Mouse (Mus musculus): ENCODE measurements at regions not wholly inside any gene's neighbourhood (a gene's known extent, or its start where the extent isn't known, plus 50 kb on each side); places are given as distances from the start of the nearest gene placed in this dataset.
A peak's percentile ranks its signal among the peaks of the same experiment; 100 is the strongest.

DNA sequence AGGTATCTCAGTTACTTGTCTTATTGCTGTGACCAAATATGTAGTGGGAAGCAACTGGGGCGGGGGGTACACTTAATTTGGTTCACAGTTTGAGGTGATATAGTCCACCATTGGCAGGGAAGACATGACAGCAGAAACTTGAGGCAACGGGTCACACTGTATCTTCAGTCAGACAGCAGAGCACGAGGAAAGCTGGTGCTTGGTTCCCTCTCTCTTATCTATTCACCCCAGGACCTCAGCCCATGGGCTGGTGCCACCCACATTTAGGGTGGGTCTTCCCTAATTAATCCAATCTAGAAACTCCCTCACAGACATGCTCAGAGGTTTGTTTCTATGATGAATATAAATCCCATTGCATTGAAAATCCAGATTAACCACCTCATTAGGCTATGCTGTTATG, 56.5 kb downstream of the Otud1 start:
- DNase-seq (ENCODE audit: low spot score in 2 of 2) = no peak

DNA sequence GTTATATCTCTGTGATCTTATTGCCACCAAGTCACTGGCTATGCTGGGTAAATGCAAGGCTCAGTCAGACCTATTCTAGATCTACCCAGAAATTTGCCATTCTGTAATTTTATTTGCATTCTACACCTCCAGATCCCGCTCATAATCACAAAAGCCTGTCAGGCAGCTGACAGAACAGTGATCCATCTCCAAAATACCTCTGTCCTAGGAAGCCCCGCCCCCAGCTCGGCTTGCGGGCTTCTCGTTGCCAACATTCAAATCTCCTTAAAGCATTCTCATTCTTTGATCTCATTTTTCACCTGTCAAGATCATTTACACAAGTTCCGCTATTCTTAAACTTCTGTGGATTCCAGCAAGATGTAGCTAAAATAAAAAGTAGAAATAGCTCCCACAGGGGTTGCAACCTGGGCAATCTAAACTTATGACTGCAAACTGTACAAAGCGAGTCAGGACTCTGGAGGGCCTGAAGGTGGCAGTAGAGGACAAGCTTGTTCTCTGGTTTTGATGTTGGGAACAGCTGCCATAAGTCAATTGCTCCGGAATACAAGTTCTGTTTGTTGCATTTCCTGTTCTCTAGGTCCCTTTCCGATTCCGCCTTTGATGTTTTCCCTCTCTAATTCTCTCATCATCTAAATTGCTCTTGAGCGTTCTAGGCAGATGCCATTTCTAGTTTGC, 58.1 kb downstream of the Otud1 start:
- DNase-seq (ENCODE audit: low spot score in 2 of 2) = peak; percentile 16 to 47

DNA sequence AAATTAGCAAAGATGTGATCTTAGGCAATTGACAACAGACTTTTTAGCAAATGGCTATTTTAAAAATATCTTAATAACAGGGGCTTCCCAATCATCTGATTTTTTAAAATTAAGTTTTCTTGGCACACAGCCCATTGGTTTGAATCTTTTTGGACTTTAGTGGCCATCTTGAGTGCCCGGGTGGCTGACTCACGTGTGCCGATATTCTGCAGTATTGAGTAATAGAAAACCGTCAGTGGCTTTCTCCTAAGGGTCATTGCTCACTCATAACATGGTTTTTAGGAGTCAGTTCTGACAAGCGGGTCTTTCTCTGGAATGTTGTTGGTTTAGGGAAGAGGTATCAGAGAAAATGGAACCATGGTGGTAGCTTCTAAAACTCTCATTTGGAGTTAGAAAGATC, 58.8 kb downstream of the Otud1 start:
- no peak for DNase-seq (ENCODE audit: low spot score in 2 of 2)

DNA sequence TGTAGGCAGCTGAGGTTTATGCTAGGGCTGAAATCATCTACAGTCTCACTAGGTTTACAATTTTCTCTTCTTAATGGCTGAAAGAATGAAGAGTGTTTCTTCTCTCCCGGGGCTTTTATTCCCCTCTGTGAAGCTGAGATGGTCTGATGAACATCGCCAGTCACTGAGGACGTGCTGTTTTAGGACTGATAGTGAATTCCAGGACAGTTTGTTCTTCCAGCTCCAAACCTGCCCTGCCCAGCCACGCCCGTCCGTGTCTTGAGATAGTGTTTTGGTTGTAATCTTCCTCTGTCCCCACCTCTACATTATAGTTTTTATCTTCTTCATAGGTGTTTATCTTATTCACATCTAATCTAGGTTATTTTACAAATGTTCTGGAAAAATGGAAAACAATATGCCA, 68.5 kb downstream of the Otud1 start:
- no peak for DNase-seq (ENCODE audit: low spot score in 2 of 2)

DNA sequence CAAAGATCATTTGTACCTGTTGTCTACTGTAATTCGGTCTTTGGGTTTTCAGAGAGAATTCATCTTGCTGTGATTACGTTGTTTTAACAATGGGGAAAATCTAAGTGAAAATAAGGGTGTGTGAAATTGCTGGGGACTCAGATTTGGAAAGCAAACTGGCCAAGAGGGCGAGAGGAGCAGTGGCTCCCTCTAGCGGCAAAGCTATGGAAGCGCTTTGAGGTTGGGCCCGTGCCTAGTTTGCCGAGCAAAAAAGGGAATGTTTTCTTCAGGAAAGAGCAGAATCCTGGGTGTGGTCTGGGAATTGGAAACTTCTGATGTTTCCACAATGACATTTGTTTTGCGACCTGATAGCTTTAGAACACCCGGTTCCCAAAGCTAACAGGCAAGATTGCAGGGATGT, 69.4 kb downstream of the Otud1 start:
- DNase-seq (ENCODE audit: low spot score in 2 of 2) = peak; percentile 11 to 28

DNA sequence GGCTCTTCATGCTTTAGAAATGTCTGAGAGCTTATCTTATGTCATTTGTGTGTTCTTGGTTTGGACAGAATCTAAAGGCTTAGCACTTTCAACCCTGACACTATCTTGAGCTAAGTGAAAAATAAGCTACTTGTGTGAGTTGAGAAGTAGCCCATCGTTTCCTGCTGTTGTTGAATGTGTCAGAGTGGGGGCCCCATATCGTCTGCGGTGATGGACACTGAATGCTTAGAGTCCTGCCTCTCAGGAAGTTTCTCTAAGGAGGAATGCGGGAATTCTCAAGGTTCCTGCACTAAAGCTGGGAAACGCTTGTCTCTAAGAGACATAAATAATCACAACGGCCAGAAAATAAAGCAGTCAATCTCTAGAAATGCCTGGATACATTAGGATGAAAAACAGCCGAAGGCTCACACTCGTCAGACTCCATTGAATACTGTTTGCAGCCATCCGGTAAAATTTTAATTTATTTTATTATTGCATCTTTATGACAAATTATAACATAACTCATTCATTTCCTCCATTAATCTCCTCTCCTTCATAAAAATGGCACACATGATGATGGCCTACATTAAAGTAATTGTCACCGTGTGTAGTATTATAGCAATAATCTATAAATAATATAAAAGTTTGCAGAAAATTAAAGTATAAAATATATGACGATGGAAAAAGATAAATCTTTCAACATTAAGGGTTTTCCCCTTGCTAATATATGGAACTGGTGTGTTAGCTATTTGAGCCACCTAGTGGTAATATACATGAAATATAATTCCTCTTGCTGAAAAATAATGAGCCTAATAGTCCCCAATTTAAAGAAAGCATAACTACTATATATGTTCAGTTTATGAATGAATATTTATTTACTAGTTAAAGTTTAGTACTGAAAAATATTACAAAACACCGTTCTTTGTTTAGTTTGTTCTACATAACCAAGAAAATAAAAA, 75.6 kb downstream of the Otud1 start:
- DNase-seq (ENCODE audit: low spot score in 2 of 2) = no peak

DNA sequence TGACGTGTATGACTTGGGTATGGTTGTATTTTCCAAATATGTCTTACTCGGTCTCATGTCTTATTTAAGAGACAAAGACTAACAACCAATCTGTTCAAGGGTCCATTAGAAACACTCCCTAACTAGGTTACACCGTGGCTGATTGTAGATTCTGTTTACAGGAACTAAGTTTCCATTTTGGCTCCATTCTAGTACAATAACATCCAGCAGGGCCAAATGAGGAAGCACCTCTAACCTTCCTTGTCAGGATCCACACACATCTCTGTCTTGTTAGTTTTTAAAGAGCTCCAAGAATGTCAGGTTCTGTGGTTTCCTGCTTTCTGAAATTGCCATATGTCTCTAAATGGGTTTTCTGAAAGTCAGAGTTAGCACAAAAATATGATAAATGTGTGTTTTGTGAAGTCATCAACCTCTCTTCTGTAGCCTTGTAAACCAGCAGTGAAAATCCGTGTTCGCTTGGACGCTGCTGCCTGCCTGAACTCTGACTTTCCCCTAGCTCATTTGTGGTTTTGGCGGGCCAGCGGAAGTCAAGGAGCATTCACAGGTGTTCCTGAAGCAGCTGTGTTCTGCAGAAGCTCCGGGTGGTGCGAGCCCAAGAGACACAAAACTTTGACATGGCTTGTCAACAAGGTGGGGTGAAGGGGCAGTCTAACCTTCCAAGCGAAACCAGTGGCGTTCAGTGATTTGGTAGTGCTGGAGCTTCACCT, 76.8 kb downstream of the Otud1 start:
- DNase-seq (ENCODE audit: low spot score in 2 of 2) = no peak

DNA sequence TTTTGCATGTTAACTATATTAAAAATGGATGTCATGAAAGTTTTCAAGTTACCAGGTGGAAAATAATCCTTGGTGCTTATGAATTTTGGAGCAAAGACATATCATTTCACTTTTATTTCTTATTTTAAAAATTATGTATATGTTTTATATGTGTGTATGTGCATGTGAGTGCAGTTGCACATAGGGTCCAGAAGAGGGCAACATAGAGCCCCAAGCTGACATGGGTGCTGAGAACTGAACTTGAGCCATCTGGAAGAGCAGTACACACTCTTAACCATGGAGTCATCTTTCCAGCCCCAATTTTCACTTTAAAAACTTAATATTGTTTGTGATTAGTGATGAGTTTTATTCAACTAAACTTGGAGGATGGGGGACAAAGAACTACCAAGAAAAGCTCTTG, 84.0 kb downstream of the Otud1 start:
- DNase-seq (ENCODE audit: low spot score in 2 of 2) = no peak

DNA sequence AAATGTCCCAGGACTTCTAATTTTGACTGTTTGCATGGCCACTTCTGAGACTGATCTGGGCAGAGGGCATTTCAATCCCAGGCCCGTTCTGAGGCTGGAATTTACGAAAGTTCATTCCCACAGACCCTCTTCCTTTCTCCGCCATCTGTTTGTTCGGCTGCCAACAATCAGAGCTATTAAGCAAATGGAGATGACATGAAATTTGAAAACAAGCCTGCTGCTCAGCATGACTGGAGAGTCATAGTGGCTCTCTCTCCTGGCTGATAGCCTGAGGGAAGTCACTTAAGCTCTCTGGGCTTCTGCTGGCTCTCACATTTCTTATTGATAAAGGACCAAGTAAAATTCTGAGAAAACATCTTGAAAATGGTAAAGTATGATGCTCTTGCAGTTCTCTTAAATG, 85.9 kb downstream of the Otud1 start:
- no peak for DNase-seq (ENCODE audit: low spot score in 2 of 2)

DNA sequence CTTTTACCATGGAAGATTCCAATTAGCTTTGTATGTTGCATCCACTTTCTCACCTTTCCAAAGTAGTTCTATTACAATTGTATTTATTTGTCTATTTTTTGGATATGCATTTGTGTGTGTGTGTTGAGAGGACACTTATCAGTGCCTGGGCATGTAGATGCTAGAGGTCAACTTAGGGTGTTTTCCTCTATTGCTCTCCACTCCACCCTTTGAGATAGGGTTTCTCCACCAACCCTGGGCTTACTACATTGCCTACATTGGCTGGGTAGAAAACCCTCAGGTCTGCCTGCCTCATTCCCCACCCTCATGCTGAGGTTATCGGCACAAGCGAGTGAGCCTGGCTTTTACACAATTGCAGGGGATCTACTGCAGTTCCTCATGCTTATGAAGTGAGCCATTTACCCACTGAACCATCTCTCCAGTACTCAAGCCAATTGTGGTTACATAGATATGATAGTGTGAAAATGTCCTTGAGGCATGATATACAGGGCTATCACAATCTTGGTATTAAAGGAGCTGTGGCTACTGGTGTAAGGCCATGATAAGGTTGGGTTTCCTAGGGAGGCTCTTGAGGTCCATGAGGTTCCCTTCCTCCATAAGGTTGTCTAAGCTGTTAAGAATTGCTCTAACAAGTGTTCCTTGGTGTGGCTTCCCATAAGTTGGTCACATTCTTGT, 87.6 kb downstream of the Otud1 start:
- no peak for DNase-seq (ENCODE audit: low spot score in 2 of 2)

DNA sequence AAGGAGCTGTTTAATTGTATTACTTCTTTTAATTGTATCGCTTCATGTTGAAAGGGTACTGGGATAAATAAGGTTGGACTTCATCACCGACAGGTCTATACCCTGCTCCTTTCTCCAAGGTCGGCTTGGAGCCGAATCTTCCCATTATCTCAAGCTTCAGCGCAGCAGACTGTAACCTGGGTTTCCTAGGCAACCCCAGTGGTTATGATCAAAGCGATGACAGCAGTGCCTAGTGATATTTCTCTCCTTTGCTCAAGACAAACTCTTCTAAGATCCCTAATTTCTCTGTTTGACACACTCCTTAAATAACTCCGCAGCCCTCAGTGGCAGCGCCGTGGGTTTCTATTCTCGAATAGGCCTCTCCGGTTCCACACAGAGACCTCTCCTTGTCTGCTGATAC, 95.2 kb downstream of the Otud1 start:
- no peak for DNase-seq (ENCODE audit: low spot score in 2 of 2)

DNA sequence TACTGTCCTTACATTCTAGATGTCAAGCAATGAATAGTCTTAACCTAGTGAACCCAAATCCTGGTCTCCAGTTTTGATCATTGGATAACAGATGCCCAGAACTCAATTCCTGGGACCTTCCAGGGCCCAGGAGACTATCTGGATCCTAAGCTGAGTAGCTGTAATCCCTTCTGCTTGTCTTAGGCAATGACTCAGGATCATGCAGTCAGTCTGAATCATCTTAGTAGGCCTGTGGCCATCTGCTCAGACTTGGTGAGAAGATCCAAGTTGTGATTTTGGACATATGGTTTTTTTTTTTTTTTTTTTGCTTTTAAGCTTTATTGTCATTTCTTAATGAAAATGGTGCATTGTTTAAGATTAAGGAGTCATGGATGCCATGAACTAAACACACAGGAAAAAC, 95.9 kb downstream of the Otud1 start:
- DNase-seq (ENCODE audit: low spot score in 2 of 2) = peak; percentile 9 to 12

DNA sequence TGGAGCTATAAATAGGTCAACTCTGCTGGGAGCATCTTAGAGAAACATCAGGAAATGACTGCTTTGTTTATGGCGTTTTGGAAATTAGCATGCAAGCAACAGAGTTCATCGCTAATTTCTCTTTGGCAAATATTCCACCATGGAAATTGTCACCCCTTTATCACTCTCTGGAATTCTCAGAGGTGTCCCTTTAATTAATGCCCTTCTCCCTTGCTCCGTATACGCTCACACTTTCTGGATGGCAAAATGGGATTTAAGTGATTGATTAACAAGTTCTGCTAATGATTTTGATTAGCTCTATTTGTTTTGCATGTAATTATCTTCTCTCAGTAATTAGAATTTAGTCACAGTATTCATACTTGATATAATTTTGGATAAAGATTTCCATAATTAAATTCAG, 100.4 kb downstream of the Otud1 start:
- DNase-seq (ENCODE audit: low spot score in 2 of 2) = no peak

DNA sequence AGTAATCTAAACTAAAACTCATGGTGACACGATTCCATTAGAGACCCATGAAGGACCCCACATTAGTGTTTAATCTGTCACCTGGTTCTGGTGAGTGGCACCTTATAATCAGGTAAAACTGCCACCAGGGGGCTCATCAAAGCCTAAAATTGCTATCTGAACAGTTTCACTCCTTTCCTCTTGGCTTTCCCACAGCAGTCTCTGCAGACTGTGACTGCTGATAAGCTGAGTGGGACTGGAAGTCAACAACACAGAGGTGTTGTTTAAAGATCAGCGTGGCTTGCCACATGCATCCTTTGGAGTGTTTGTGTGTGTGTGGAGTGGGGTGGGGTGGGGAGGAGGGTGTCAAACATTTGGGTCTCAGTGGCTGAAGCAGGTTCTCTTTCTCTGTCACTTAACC, 101.6 kb downstream of the Otud1 start:
- DNase-seq (ENCODE audit: low spot score in 2 of 2) = peak in 1 of 2 experiments; percentile 12

DNA sequence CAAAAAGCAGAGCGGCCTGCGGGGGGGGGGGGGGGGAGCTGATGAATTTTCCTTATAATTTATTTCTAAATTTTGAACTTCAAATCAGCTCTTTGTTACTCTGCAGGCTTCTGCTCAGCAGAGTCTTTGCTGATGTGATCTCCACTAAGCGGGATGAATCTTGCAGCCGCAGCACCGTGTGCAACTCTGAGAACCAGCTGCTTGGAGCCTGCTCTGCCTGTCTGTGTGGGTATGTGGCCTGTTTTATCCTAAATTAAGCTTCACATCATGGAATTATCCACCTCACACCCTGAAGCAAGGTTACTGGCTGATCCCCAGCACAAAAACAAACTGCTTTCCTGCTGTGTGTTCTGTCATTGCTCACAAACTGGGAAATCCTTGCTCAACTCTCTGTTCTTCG, 102.0 kb downstream of the Otud1 start:
- DNase-seq (ENCODE audit: low spot score in 2 of 2) = no peak

DNA sequence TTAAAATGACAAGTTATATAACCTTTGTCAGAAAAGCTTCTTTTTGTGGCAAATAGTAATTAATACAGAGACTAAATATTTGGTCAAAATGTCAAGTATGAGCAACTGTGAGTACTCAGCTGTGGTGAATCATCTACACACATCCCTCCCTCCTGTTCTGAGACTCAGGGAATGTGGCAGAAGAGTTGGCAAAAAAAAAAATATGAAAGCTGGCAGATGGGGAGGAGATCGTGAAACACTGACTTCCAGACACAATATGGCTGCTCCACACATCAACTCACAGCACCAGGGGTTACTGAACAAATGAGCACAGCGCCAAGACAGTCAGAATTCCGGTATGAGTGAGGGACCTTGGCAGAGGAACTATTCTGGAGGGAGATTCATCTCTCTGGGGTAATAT, 105.4 kb downstream of the Otud1 start:
- DNase-seq (ENCODE audit: low spot score in 2 of 2) = no peak

DNA sequence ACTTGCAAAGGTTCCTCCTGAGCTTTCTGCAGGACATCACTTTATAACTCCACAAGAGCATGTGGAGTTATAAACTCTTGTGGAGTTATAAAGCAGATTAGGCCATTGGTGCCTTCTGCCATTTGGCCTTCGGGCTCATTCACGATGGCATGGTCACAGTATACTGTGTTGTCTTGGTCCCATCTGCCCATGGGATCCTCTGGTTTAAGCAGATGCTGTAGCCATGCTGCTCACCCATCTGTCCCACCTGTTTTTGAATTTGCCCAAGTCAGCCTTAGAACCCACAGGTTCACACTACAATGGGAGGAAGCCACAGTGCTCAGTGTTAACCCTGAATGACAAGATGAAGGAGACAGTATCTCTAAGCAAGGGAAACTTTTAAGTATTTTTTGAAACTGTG, 124.7 kb upstream of the Etl4 start:
- DNase-seq (ENCODE audit: low spot score in 2 of 2) = no peak

DNA sequence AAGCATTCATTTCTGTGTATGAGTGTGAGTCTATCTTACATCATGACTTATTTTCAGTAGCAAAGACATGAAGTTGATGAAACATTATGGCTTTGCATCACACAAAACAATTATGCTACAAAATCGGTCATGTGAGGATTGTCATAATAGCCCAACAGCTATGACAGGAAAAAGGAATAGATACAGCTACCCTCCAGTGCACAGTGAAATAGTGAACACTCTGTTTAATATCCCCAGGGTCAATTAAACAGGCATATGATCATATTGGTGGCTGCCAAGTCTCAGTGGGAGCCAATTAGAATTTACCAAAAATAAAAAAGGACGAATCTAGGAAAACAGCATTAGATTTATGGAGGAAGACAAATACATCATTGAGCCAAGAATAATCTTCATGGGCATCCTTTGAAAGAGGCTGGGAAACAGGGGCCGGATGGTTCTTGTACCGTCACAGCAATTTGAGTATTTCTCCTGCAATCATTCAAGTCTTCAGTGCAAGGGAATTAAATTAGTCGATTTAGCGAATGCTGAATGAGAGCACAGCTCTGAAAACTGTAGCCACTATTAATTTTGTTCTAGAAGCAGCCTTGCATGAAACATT, 123.8 kb upstream of the Etl4 start:
- no peak for DNase-seq (ENCODE audit: low spot score in 2 of 2)

DNA sequence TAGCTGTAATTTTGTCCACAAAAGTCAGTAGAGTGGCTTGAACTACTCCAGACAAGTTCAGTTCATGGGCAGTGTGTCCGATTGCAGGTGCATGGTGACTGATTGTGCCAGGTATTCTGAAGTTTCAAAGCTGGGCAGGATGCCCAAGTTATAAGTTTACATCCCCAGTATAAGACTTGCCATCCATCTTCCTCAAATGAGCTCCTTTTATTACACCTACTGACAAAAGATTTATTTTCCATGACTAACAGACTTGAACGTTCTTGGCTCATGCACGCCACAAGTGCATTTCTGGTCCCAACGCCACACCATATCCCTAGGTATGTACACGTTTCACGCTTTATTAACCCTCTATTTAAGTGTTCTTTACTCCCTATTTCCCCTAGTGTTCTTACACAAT, 117.4 kb upstream of the Etl4 start:
- DNase-seq (ENCODE audit: low spot score in 2 of 2) = no peak

DNA sequence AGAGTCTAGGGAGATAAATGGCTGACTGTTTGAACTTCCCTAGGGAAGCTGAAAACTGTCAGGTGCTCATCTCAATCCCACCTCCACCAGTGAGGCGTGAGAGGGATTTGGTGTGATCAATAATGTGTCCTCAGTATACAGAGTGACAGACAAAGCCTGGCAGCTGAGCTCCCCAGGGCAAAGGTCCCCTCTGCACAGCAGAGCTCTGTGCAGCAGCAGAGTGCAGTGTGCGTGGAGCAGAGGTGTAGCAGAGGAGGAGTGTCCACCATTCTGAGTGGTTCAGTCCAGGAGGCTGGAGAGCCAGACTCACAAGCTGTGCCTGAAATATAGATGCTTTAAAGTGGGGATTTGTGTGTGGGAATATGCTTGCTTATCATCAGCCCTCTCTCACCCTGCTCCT, 112.8 kb upstream of the Etl4 start:
- DNase-seq (ENCODE audit: low spot score in 2 of 2) = no peak

All from layer of hippocampus, adult 8-10 months (tissue).